Mouse (Mus musculus) forebrain, postnatal 0 days (tissue): ENCODE results near the gene Grasp. TPM values are rescaled to one million over a fixed set of nuclear protein-coding genes. Genes with fewer than 3 reads are reported as not detected.
A peak's percentile ranks its signal among the peaks of the same experiment; 100 is the strongest.

ENCODE experiments used
- ATAC-seq: fragments of 200-750 bp; cut with Nextera tagmentation; 2 replicates; pipeline ENCODE4 v1.8.0; 2017; ENCODE audit warnings: mild to moderate bottlenecking, moderate library complexity
- DNase-seq: peaks from one replicate; pipeline ENCODE4 v3.0.0-alpha.2; 2015
- H3K27ac ChIP-seq: fragments of 300-500 bp; sonication (generic); 2 replicates; pipeline ENCODE4 v1.5.1; 2014; ENCODE audit warnings: low read depth, mild to moderate bottlenecking, antibody characterized with exemption, low read length, moderate library complexity, mixed read lengths
- H3K27me3 ChIP-seq: fragments of 300-500 bp; sonication (generic); 2 replicates; pipeline ENCODE4 v1.6.1; 2014; ENCODE audit warnings: mild to moderate bottlenecking, low read length, mixed read lengths; ENCODE audit not compliant: insufficient read depth
- H3K36me3 ChIP-seq: fragments of 300-500 bp; sonication (generic); 2 replicates; pipeline ENCODE4 v1.6.1; 2014; ENCODE audit warnings: mild to moderate bottlenecking, moderate library complexity; ENCODE audit not compliant: insufficient read depth
- H3K4me1 ChIP-seq: fragments of 300-500 bp; sonication (generic); 2 replicates; pipeline ENCODE4 v1.6.1; 2014; ENCODE audit warnings: antibody characterized with exemption; ENCODE audit not compliant: insufficient read depth
- H3K4me2 ChIP-seq: fragments of 300-500 bp; sonication (generic); 2 replicates; pipeline ENCODE4 v1.6.1; 2014; ENCODE audit warnings: low read depth, mild to moderate bottlenecking, moderate library complexity
- H3K4me3 ChIP-seq: fragments of 300-500 bp; sonication (generic); 2 replicates; pipeline ENCODE4 v1.5.1; 2014; ENCODE audit warnings: low read depth, low read length, mixed read lengths
- H3K9ac ChIP-seq: fragments of 300-500 bp; sonication (generic); 2 replicates; pipeline ENCODE4 v1.6.1; 2014; ENCODE audit warnings: mild to moderate bottlenecking
- H3K9me3 ChIP-seq: fragments of 300-500 bp; sonication (generic); 2 replicates; pipeline ENCODE4 v1.6.1; 2016; ENCODE audit warnings: low read length
- CTCF ChIP-seq: sonication (generic); IDR thresholded peaks from 2 replicates; pipeline ENCODE4 v1.5.1; 2016; ENCODE audit warnings: antibody characterized with exemption, control low read depth, low read depth
- WGBS: fragments of 180-500 bp; shearing (Covaris S2); extraction: QIAGEN DNeasy Blood & Tissue Kit; methylation state at CpG from one replicate; pipeline ENCODE4 v1.1.7; 2014; 5-methylcytosine and 5-hydroxymethylcytosine counted together
- polyA plus RNA-seq: library from polyadenylated mRNA; unstranded; fragments of >200 nt; fragmentation: Nextera tagmentation; extraction: Ambion mirVana; gene quantifications from 2 replicates; pipeline ENCODE4 v1.2.1, GENCODE M21; 2015
- total RNA-seq: library from RNA; depleted of rRNA; stranded (reverse); fragments of >200 nt; gene quantifications from 2 replicates; pipeline ENCODE4 v1.2.3, GENCODE M21; 2014

The Grasp gene
- total and polyA plus RNA-seq, 2 experiments from 2014 or later: 3.3 to 11.1 TPM

DNA sequence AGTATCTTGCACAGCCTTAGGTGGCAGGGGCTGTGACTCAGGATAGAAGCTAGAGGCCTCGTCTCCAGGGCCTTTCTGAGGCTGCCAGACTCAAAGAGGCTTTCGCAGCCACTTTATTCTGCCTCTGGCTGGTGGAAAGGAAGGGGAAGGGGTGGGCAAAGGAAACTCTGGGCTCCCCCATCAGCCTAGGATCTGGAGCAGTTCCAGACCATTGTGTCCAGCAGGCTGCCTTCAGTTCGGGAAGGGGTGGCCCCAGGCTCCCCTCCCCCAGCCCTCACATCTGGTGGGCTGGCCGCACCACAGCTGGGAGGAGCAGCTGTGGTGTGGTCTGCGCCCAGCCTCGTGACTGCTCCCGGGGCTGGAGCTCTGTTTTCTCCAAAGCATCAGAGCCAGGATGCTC lies 4.0 kb downstream of the Grasp start:
- no peak overlapping the region for H3K9ac ChIP-seq
- H3K4me2 ChIP-seq: no peak overlapping the region
- no peak for TF ChIP-seq CTCF
- H3K9me3 ChIP-seq: no peaks in the 10 kb centered on the region
- WGBS: 29% methylated on average over 7 of the region's 7 CpGs
- no peak for ATAC-seq
- no peaks in the 10 kb centered on the region for H3K27me3 ChIP-seq
- no peak for DNase-seq
- H3K36me3 ChIP-seq: peaks cover 13% of the 10 kb centered on the region
- no peak overlapping the region for H3K27ac ChIP-seq
- no peaks in the 10 kb centered on the region for H3K4me1 ChIP-seq
- no peak overlapping the region for H3K4me3 ChIP-seq

DNA sequence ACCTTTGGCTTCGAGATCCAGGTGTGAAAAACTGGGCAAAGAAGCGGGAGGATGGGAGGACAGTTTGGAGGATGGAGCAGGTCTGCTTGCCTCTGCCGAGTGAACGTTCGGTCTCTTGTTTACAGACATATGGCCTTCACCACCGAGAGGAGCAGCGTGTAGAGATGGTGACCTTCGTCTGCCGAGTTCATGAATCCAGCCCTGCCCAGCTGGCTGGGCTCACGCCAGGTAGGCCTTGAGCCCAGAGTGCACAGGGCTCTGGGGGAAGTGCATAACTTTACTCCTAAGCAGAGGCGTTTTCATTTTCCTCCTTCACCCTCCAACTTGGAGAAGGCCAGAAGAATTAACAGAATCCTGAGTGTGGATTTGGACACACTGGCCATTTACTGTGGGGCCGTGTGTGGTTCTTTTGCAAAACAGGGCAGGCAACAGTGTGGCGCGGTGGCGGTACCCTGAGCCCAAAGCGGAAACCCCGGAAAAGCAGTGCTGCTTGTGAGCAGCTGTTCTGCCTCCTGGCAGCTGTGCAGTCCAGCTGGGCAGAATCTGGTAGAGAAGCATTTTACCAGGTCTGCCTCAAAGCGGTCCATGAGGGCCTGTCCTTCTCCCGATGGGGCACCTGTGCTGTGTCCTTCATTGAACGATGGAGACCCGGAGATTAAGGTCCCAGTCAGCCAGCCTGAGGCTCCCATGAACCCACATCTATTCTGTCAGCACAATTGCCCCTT lies 5.0 kb downstream of the Grasp start:
- H3K36me3 ChIP-seq: peaks cover 13% of the 10 kb centered on the region
- ATAC-seq (no peak), DNase-seq (no peak)
- H3K27ac ChIP-seq: no peak overlapping the region
- H3K4me1 ChIP-seq: no peaks in the 10 kb centered on the region
- H3K27me3 ChIP-seq: no peaks in the 10 kb centered on the region
- WGBS: 91% methylated on average over 21 of the region's 21 CpGs
- H3K9ac ChIP-seq: no peak overlapping the region
- TF ChIP-seq CTCF: no peak
- H3K4me3 ChIP-seq: no peak overlapping the region
- no peak overlapping the region for H3K4me2 ChIP-seq
- no peaks in the 10 kb centered on the region for H3K9me3 ChIP-seq

DNA sequence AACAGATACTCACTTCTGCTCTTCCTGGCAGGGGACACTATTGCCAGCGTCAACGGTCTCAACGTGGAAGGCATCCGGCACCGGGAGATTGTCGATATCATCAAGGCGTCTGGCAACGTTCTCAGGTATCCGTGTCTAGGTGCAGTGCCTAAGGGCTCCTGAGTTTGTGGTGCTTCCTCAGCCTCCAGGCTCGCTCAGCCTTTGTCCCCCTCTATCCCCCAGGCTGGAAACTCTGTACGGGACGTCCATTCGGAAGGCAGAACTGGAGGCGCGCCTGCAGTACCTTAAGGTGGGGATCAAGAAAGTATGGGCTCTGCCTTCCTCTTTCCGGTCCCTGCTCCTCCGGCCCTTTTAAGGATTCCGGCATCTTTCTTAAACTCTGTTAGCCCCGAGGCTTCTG lies 6.5 kb downstream of the Grasp start:
- Histone ChIP-seq H3K27ac (no peak overlapping the region), H3K4me2 (no peak overlapping the region), H3K4me1 (no peaks in the 10 kb centered on the region), H3K4me3 (no peak overlapping the region), H3K9ac (no peak overlapping the region), H3K27me3 (no peaks in the 10 kb centered on the region), H3K36me3 (peaks cover 13% of the 10 kb centered on the region), H3K9me3 (no peaks in the 10 kb centered on the region)
- DNase-seq (no peak), ATAC-seq (no peak)
- TF ChIP-seq CTCF: no peak
- 95% methylated on average over 19 of the region's 19 CpGs for WGBS

DNA sequence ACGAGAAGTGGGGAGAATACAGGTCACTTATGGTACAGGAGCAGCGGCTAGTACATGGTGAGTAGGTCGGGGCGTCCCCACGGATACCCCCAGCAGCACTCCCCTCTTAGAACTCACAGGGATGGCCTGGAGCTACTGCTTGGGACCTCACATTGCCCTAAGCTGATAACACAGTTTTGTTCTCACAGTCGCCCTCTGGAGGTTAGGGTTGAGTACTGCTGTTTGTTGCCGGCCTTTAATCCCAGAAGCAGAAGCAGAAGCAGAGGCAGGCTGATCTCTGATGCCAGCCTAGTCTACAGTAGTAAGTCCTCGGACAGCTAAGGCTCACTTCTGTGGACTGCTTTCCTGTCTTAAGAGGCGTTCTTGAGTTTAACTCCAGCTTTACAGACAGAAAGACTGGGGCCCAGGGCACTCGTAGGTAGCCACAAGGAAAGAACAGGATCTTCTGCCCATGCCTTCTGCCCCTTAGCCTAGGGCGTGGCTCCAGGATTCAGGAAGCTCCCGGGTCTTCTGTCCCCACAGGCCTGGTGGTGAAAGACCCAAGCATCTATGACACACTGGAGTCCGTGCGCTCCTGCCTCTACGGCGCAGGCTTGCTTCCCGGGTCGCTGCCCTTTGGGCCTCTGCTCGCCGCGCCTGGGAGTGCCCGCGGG lies 7.1 kb downstream of the Grasp start:
- H3K9me3 ChIP-seq: no peaks in the 10 kb centered on the region
- H3K4me3 ChIP-seq: no peak overlapping the region
- peak; percentile 42 for TF ChIP-seq CTCF
- peaks cover 13% of the 10 kb centered on the region for H3K36me3 ChIP-seq
- DNase-seq (no peak), ATAC-seq (no peak)
- no peak overlapping the region for H3K9ac ChIP-seq
- peak overlapping the region; percentile 21; the same call in 1 of the 2 replicates for H3K4me2 ChIP-seq
- H3K4me1 ChIP-seq: no peaks in the 10 kb centered on the region
- H3K27ac ChIP-seq: no peak overlapping the region
- WGBS: 86% methylated on average over 23 of the region's 23 CpGs
- H3K27me3 ChIP-seq: no peaks in the 10 kb centered on the region

DNA sequence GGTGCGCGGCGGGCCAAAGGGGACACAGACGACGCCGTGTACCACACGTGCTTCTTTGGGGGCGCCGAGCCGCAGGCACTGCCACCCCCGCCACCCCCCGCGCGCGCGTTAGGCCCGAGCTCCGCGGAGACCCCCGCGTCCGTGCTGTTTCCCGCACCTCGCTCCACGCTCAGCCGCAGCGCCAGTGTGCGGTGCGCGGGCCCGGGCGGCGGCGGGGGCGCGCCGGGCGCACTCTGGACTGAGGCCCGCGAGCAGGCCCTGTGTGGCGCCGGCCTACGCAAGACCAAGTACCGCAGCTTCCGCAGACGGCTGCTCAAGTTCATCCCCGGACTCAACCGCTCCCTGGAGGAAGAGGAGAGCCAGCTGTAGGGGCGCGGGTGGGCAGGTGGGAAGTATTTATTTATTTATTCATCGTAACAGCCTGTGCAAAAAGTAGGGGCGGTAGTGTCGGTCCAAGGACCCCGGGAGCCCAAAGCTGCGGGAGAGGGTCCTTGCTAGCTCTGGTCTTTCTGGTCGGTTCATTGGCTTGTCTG lies 7.7 kb downstream of the Grasp start:
- WGBS: 74% methylated on average over 56 of the region's 56 CpGs
- H3K4me1 ChIP-seq: no peaks in the 10 kb centered on the region
- H3K27ac ChIP-seq: no peak overlapping the region
- H3K4me2 ChIP-seq: peak overlapping the region; percentile 21
- peaks cover 13% of the 10 kb centered on the region for H3K36me3 ChIP-seq
- DNase-seq (no peak), ATAC-seq (no peak)
- H3K9me3 ChIP-seq: no peaks in the 10 kb centered on the region
- no peak overlapping the region for H3K9ac ChIP-seq
- H3K4me3 ChIP-seq: no peak overlapping the region
- H3K27me3 ChIP-seq: no peaks in the 10 kb centered on the region
- TF ChIP-seq CTCF: no peak

DNA sequence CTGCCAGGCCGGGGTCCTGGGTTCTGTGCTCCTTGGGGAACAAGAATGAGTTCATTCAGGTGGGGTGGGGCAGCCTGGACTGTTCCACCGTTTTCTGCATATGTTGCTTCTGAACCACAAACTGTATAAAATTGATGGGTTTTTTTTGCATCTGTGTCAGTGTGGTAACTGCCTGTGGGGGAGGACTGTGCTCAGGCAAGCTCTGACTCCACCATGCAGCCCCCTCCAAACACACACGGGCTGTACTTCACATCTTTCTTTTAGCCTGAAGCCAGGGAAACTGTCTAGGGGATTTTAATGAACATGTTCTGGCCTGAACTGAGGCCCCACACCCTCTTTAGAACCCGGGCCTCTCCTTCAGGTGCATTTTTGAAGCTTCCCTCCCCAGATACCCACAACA lies 8.6 kb downstream of the Grasp start:
- no peak for DNase-seq
- H3K4me1 ChIP-seq: no peaks in the 10 kb centered on the region
- no peak overlapping the region for H3K9ac ChIP-seq
- H3K36me3 ChIP-seq: peaks cover 13% of the 10 kb centered on the region
- no peak overlapping the region for H3K27ac ChIP-seq
- H3K9me3 ChIP-seq: no peaks in the 10 kb centered on the region
- no peaks in the 10 kb centered on the region for H3K27me3 ChIP-seq
- H3K4me2 ChIP-seq: no peak overlapping the region
- 77% methylated on average over 4 of the region's 4 CpGs for WGBS
- H3K4me3 ChIP-seq: no peak overlapping the region
- no peak for TF ChIP-seq CTCF
- ATAC-seq: no peak

DNA sequence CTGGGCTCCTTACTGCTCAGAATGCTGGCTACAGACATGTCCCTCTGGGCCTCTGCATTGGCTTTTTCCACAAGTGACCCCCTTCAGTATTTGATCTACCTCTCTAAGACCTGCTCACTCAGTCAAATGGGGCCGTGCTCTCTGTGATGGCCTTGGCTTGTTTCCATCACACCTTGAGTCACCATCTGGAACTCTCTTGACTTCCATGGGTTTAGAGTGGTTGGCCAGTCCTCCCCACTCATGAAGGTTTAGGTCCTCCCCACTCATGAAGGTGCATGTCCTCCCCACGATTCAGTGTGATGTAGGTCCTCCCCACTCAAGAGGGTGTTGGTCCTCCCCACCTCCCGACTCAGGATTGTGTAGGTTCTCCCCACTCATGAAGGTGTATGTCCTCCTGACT lies 9.2 kb downstream of the Grasp start:
- no peak overlapping the region for H3K9ac ChIP-seq
- H3K27ac ChIP-seq: no peak overlapping the region
- no peaks in the 10 kb centered on the region for H3K9me3 ChIP-seq
- H3K4me2 ChIP-seq: no peak overlapping the region
- H3K4me1 ChIP-seq: no peaks in the 10 kb centered on the region
- H3K36me3 ChIP-seq: peaks cover 13% of the 10 kb centered on the region
- H3K4me3 ChIP-seq: no peak overlapping the region
- TF ChIP-seq CTCF: no peak
- 80% methylated on average over 3 of the region's 3 CpGs for WGBS
- no peaks in the 10 kb centered on the region for H3K27me3 ChIP-seq
- DNase-seq (no peak), ATAC-seq (no peak)
